In the genomic region with DNA sequence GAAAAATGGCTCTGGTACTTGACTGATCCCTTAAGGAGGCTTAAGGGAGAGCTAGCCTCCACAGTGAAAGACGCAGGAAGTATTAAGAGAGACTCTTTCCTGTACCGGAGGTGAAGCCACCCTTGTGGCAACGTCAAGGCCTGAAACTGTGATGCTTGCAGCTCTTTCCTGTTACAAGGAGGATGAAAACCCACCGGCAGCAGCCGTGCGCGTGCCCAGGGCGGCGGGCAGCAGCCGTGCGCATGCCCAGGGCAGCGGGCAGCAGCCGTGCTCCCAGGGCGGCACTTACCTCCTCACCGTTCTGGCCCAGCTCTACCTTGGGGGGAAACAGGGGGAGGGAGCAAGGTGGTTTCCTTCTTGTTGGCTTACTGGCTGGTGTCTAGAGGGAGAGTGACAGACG, we compare ENCODE assay signal across 9 mouse cellular contexts. TPM values are rescaled to one million over a fixed set of nuclear protein-coding genes. Genes with fewer than 3 reads are reported as not detected.
DNase-seq lines count a peak whose midpoint lies in the region; ATAC-seq lines count a peak whose summit lies in the region.
"Had no signal": no experiment of that assay in that cellular context is flagged by ENCODE, and none has a peak within 500 bp of the region (broad histone marks: within the 10 kb centered on the region; RNA-seq: fewer than 3 reads in every experiment).

No protein-coding gene starts in this region.

- H3K4me1 ChIP-seq in heart, embryonic 14.5 days (ENCODE audit: control insufficient read depth in 2 of 2, insufficient read depth in 2 of 2, low read length in 2 of 2): peaks cover 33 to 62% of the 10 kb centered on the region in 2 experiments
- H3K4me1 ChIP-seq in limb, embryonic 10.5 days: peaks cover 31% of the 10 kb centered on the region

- H3K36me3 ChIP-seq in heart, embryonic 14.5 days (ENCODE audit: control insufficient read depth, insufficient read depth, low read length): peaks cover 67% of the 10 kb centered on the region
- H3K36me3 ChIP-seq in limb, embryonic 10.5 days: no peaks in the 10 kb centered on the region
- H3K36me3 ChIP-seq: neural tube, embryonic 12.5 days had no signal

- no peaks in the 10 kb centered on the region for H3K9me3 ChIP-seq in heart, embryonic 14.5 days (ENCODE audit: control insufficient read depth, low read length)
- no peaks in the 10 kb centered on the region for H3K9me3 ChIP-seq in limb, embryonic 10.5 days (replicated peaks)
- H3K9me3 ChIP-seq: neural tube, embryonic 12.5 days had no signal

- H3K4me2 ChIP-seq in heart, embryonic 14.5 days (ENCODE audit: low read length): no peak overlapping the region
- H3K4me2 ChIP-seq: neural tube, embryonic 12.5 days had no signal

- intact Hi-C loops in heart, postnatal 14 days (cut with DNase I): loop anchor here (10.0 kb wide), 1 partner anchor 332 kb away; no protein-coding TSS in a partner anchor

- 71% methylated on average over 16 of the region's 16 CpGs for WGBS in heart, embryonic 14.5 days
- WGBS in limb, embryonic 10.5 days: 77% methylated on average over 16 of the region's 16 CpGs

- no peak for DNase-seq in heart, postnatal 14 days
- peak; percentile 49 to 50 for DNase-seq in spleen, postnatal 36 days (ENCODE audit: low spot score in 2 of 2)
- no peak for DNase-seq in spleen, postnatal 4 days (ENCODE audit: low spot score in 2 of 2)
- DNase-seq in limb, embryonic 10.5 days (ENCODE audit: low spot score): no peak
- no peak for DNase-seq in adrenal gland, postnatal 36 days
- DNase-seq in urinary bladder, postnatal 4 days (ENCODE audit: low spot score in 2 of 2): no peak
- no peak for DNase-seq in gastrocnemius, adult 8-10 months (ENCODE audit: low spot score in 2 of 2)

- no peak for ATAC-seq in heart, embryonic 14.5 days (ENCODE audit: insufficient number of reproducible peaks, insufficient read depth, low FRiP score, low read depth)

- H3K9ac ChIP-seq in heart, embryonic 14.5 days (ENCODE audit: low read length): peak overlapping the region; percentile 39
- H3K9ac ChIP-seq: neural tube, embryonic 12.5 days had no signal

- H3K4me3 ChIP-seq in heart, embryonic 14.5 days (ENCODE audit: control insufficient read depth in 1 of 2, insufficient read depth in 1 of 2, low read depth in 1 of 2, low read length in 2 of 2): no peak overlapping the region
- H3K4me3 ChIP-seq in limb, embryonic 10.5 days: no peak overlapping the region
- H3K4me3 ChIP-seq: neural tube, embryonic 12.5 days had no signal

- peak overlapping the region; percentile 87 to 91 for H3K27ac ChIP-seq in heart, embryonic 14.5 days (replicated peaks in 1 of 2; ENCODE audit: control insufficient read depth in 1 of 2, insufficient read depth in 1 of 2, low read depth in 2 of 2, low read length in 2 of 2)
- peak overlapping the region; percentile 59 for H3K27ac ChIP-seq in limb, embryonic 10.5 days
- H3K27ac ChIP-seq: neural tube, embryonic 12.5 days had no signal

- no peaks in the 10 kb centered on the region for H3K27me3 ChIP-seq in heart, embryonic 14.5 days (ENCODE audit: control insufficient read depth, insufficient read depth, low read length)
- 0 out of 2 replicates have a peak, but pooled peaks cover 5% of the 10 kb centered on the region for H3K27me3 ChIP-seq in limb, embryonic 10.5 days (ENCODE audit: low read depth, poor library complexity, severe bottlenecking)
- H3K27me3 ChIP-seq: neural tube, embryonic 12.5 days had no signal

RNA-seq across cellular contexts. Expression of gene Mpzl1, which starts 28.9 kb away (rescaled TPM):
- 121 TPM in 2 replicates for polyA plus RNA-seq in heart, embryonic 14.5 days (2014; fragmentation: Nextera tagmentation; extraction: Ambion mirVana)
- 10 to 100 TPM; 33.3 to 34.1 TPM for total RNA-seq in heart, postnatal 14 days (2021)
- polyA plus RNA-seq in limb, embryonic 10.5 days (2016; fragmentation: Nextera tagmentation; extraction: Ambion mirVana): 141 and 148 TPM in 2 replicates
- 10 to 100 TPM; 22.7 to 30.8 TPM for total RNA-seq in adrenal gland, postnatal 36 days (2021)
- 1 to 10 TPM; 5.1 to 6.1 (median 6.0) TPM for total RNA-seq in gastrocnemius, adult 8-10 months (2022)

RNA-seq across cellular contexts. Expression of gene Rcsd1, which starts 46.3 kb away (rescaled TPM):
- polyA plus RNA-seq in heart, embryonic 14.5 days (2014; fragmentation: Nextera tagmentation; extraction: Ambion mirVana): 81.2 and 86.3 TPM in 2 replicates
- total RNA-seq in heart, postnatal 14 days (2021): 100 to 1,000 TPM; 103 to 109 TPM
- 10.1 and 10.8 TPM in 2 replicates for polyA plus RNA-seq in limb, embryonic 10.5 days (2016; fragmentation: Nextera tagmentation; extraction: Ambion mirVana)
- 10 to 100 TPM; 12.4 to 20.2 TPM for total RNA-seq in adrenal gland, postnatal 36 days (2021)
- 100 to 1,000 TPM in 3 of 4 experiments, 10 to 100 TPM in 1; 81.2 to 107 (median 103) TPM for total RNA-seq in gastrocnemius, adult 8-10 months (2022)

Comparison
In these comparisons a context has a peak if more than half of its experiments do, and no peak if none do; other contexts are left out.
1. DNase-seq: peak in spleen, postnatal 36 days (2 of 2); none in heart, postnatal 14 days (0 of 2), spleen, postnatal 4 days (0 of 2), limb, embryonic 10.5 days (single experiment), adrenal gland, postnatal 36 days (0 of 2), urinary bladder, postnatal 4 days (0 of 2) and gastrocnemius, adult 8-10 months (0 of 2).